Mouse (Mus musculus): ENCODE measurements around the gene 5330417C22Rik.

Gene 5330417C22Rik

GRCm38 (mm10) chr3:108466425-108466824 lies 69.9 kb downstream of the 5330417C22Rik start:
- DNase-seq (ENCODE audit: low read depth, low spot score) = peak; percentile 38

GRCm38 (mm10) chr3:108458866-108459265 lies 77.5 kb downstream of the 5330417C22Rik start:
- DNase-seq (ENCODE audit: low read depth, low spot score) = no peak

GRCm38 (mm10) chr3:108458380-108458779 lies 78.0 kb downstream of the 5330417C22Rik start:
- DNase-seq (ENCODE audit: low read depth, low spot score) = no peak

DNA sequence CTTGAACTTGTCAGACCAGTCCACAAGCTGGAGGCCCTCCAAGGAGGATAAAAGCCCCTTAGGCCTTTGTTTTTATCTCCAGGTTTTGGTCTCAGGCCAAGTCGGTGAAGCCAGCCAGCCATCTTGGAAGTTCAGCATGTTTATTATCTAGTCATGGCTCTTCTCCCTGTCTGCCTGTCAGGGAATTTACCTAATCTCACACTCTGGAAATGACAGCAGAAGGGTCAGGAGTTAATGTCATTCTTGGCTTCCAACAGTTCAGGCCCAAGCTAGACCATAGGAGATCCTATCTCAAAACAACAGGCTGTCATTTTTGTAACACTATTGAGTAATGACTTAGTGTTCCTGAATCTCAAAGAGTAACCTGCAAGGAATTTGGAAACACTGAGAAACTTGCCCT lies 82.2 kb downstream of the 5330417C22Rik start:
- DNase-seq (ENCODE audit: low read depth, low spot score) = no peak

DNA sequence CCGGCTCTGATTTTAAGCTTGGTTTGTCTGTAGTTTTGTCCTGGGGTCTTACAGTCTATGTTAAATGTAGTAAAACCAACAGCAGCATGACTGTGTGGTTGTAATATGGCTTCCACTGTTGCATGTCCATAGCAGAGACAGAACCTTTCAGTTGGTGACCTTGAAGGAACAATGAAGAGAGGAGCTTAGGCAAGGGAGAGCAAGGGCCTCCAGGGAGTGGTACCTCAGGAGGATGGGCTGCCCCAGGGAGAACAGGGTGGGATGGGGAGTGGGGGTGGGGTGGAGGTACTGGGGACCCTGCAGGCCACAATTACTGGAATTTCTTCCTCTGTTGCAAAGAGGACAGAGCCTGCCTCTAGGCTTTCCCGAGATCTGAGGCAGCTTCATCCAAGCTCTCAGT lies 84.4 kb downstream of the 5330417C22Rik start:
- DNase-seq (ENCODE audit: low read depth, low spot score) = no peak

- no peak for DNase-seq (ENCODE audit: low read depth, low spot score)
These were observed 91.0 kb downstream of the 5330417C22Rik start for GRCm38 (mm10) chr3:108445366-108445705.

- peak; percentile 92 for DNase-seq (ENCODE audit: low read depth, low spot score)
These were observed 91.5 kb downstream of the 5330417C22Rik start, which contains the start of gene Sars for GRCm38 (mm10) chr3:108444698-108445365. Sars (minus strand) TSS chr3:108445209.

GRCm38 (mm10) chr3:108444029-108444428 lies 92.3 kb downstream of the 5330417C22Rik start:
- peak; percentile 73 for DNase-seq (ENCODE audit: low read depth, low spot score)

GRCm38 (mm10) chr3:108436380-108436714 lies 100.0 kb downstream of the 5330417C22Rik start:
- no peak for DNase-seq (ENCODE audit: low read depth, low spot score)

GRCm38 (mm10) chr3:108435701-108436379 lies 100.5 kb downstream of the 5330417C22Rik start:
- DNase-seq (ENCODE audit: low read depth, low spot score) = no peak

GRCm38 (mm10) chr3:108433881-108434495 lies 102.3 kb downstream of the 5330417C22Rik start:
- no peak for DNase-seq (ENCODE audit: low read depth, low spot score)

GRCm38 (mm10) chr3:108433188-108433880 lies 103.0 kb downstream of the 5330417C22Rik start:
- DNase-seq (ENCODE audit: low read depth, low spot score) = no peak

GRCm38 (mm10) chr3:108432542-108433187 lies 103.7 kb downstream of the 5330417C22Rik start:
- DNase-seq (ENCODE audit: low read depth, low spot score) = no peak

DNA sequence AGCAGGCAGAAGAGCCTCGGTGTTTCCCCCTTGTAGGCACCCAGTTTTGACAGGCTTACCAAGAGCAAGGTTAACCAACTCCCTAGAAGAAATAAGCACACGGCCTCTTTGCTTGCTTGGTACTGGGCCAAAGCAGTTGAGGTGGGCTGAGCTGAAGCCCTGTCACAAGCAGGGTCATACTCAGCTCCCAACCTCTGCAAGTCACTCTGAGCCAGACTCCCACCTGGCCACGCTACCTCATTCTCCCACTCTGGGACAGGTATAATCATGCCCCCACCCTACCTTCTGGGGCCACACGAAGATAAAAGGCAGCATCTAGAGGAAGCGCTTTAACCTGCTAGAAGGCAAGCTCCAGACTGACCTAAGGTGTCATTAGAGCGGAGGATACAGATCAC lies 110.7 kb downstream of the 5330417C22Rik start:
- no peak for DNase-seq (ENCODE audit: low read depth, low spot score)

DNA sequence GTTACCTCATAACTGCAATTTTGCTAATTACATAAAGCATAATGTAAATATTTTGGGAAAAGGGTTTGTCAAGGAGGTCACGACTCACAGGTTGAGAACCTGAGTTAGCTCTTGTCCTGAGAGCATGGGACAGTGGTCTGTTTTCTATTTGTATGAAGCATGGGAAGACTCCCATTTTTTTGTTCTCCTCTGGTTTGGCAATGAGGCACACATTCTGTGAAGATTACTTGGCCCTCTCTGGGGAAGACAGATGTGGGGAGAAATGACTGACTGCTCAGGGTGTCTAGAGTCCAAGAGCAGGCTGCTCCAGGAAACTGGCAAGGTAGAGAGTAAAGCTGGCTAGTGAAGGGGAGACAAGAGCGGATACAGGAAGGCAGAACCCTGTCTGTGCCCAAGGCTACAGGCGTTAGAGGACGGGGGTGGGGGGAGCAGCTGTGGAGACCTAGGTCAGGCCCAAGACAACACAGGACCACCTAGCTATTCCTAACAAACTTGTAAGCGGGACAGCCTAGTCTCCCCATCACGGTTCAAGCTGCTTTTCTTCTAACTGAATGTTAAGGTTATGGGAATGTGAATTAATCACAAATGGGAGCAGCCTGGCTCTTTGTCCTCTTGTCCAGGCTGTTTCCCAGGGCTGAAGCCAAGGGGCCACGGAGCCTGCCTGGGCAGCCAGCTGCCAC lies 111.3 kb downstream of the 5330417C22Rik start:
- DNase-seq (ENCODE audit: low read depth, low spot score) = no peak

- no peak for DNase-seq (ENCODE audit: low read depth, low spot score)
These were observed 112.2 kb downstream of the 5330417C22Rik start for GRCm38 (mm10) chr3:108423844-108424801.

- DNase-seq (ENCODE audit: low read depth, low spot score) = no peak
These were observed 113.3 kb downstream of the 5330417C22Rik start for GRCm38 (mm10) chr3:108423006-108423405.

GRCm38 (mm10) chr3:108415831-108416223 lies 120.5 kb downstream of the 5330417C22Rik start:
- peak; percentile 38 for DNase-seq (ENCODE audit: low read depth, low spot score)

- DNase-seq (ENCODE audit: low read depth, low spot score) = no peak
These were observed 121.2 kb downstream of the 5330417C22Rik start, which contains the start of gene Celsr2 for GRCm38 (mm10) chr3:108414857-108415830. Celsr2 (minus strand) TSS chr3:108415552.
